Mouse (Mus musculus) C2C12 (cell line): ENCODE measurements around the gene Rimkla. TPM values are rescaled to one million over a fixed set of nuclear protein-coding genes. Genes with fewer than 3 reads are reported as not detected.

Experiments used
- H3K27me3 ChIP-seq: one replicate; pipeline ENCODE4 v1.6.1; 2011; ENCODE audit not compliant: control insufficient read depth, insufficient read depth, insufficient read length
- H3K36me3 ChIP-seq: one replicate; pipeline ENCODE4 v1.6.1; 2011; ENCODE audit not compliant: control insufficient read depth, insufficient read depth
- H3K4me3 ChIP-seq: one replicate; pipeline ENCODE4 v1.5.1; 2011; ENCODE audit warnings: mild to moderate bottlenecking, control low read depth; ENCODE audit not compliant: poor library complexity, insufficient read depth, severe bottlenecking
- H3K79me2 ChIP-seq: one replicate; pipeline ENCODE4 v1.6.1; 2011; ENCODE audit not compliant: control insufficient read depth, insufficient read depth
- H3K79me3 ChIP-seq: one replicate; pipeline ENCODE4 v1.6.1; 2011; ENCODE audit warnings: low read depth, control low read depth
- H3ac ChIP-seq: one replicate; pipeline ENCODE3; 2011; ENCODE audit warnings: low read depth; ENCODE audit not compliant: control insufficient read depth, insufficient read length
- CEBPB ChIP-seq: IDR thresholded peaks from one replicate; pipeline ENCODE4 v1.6.1; 2011; ENCODE audit warnings: low read depth, mild to moderate bottlenecking, control low read depth, moderate library complexity
- CTCF ChIP-seq: IDR thresholded peaks from one replicate; pipeline ENCODE4 v1.5.1; 2011; ENCODE audit not compliant: control insufficient read depth, insufficient read depth, insufficient read length
- FOSL1 ChIP-seq: IDR thresholded peaks from one replicate; pipeline ENCODE4 v1.8.0; 2011; ENCODE audit warnings: mild to moderate bottlenecking, low read length; ENCODE audit not compliant: poor library complexity, insufficient read depth, severe bottlenecking
- MAX ChIP-seq: IDR thresholded peaks from one replicate; pipeline ENCODE4 v1.6.1; 2011; ENCODE audit warnings: mild to moderate bottlenecking, control low read depth
- MYOD1 ChIP-seq: IDR thresholded peaks from one replicate; pipeline ENCODE4 v1.6.1; 2011; ENCODE audit warnings: low read depth; ENCODE audit not compliant: control insufficient read depth, insufficient read length
- MYOG ChIP-seq: IDR thresholded peaks from one replicate; pipeline ENCODE4 v1.6.1; 2011; ENCODE audit not compliant: control insufficient read depth, insufficient read length; ENCODE audit errors: extremely low read depth
- USF1 ChIP-seq: IDR thresholded peaks from one replicate; pipeline ENCODE4 v1.6.1; 2011; ENCODE audit warnings: low read depth, mild to moderate bottlenecking, control low read depth, moderate library complexity
- polyA plus RNA-seq: library from polyadenylated mRNA; unstranded; fragments of >200 nt; fragmentation: generic; extraction: Trizol; gene quantifications from one replicate; pipeline ENCODE4 v1.2.1, GENCODE M21; 2012; ENCODE audit warnings: missing spikeins

Gene Rimkla
- polyA plus RNA-seq, 1 experiment, result not detected

- no peak overlapping the region for H3K4me3 ChIP-seq
- H3K79me2 ChIP-seq, result peaks cover 7% of the 10 kb centered on the region
- TF ChIP-seq FOSL1 (no peak), USF1 (no peak), CEBPB (no peak), MYOD1 (no peak), MAX (no peak), MYOG (no peak), CTCF (no peak)
- no peaks in the 10 kb centered on the region for H3K36me3 ChIP-seq
- no peaks in the 10 kb centered on the region for H3K27me3 ChIP-seq
- H3ac ChIP-seq, result no peak overlapping the region
- H3K79me3 ChIP-seq, result peaks cover under 1% of the 10 kb centered on the region
Observed at GRCm38 (mm10) chr4:119535103-119535502, 42.7 kb upstream of the Rimkla start.

GRCm38 (mm10) chr4:119531813-119532212 is 39.4 kb upstream of the Rimkla start:
- no peaks in the 10 kb centered on the region for H3K36me3 ChIP-seq
- no peaks in the 10 kb centered on the region for H3K27me3 ChIP-seq
- TF ChIP-seq CEBPB (no peak), CTCF (no peak), MYOD1 (no peak), MAX (no peak), USF1 (no peak), FOSL1 (no peak), MYOG (no peak)
- no peaks in the 10 kb centered on the region for H3K79me3 ChIP-seq
- no peak overlapping the region for H3K4me3 ChIP-seq
- no peaks in the 10 kb centered on the region for H3K79me2 ChIP-seq
- no peak overlapping the region for H3ac ChIP-seq

GRCm38 (mm10) chr4:119526329-119526845 is 34.0 kb upstream of the Rimkla start:
- H3K36me3 ChIP-seq, result no peaks in the 10 kb centered on the region
- no peak for TF ChIP-seq MAX
- no peak for TF ChIP-seq USF1
- H3K79me2 ChIP-seq, result no peaks in the 10 kb centered on the region
- H3K79me3 ChIP-seq, result no peaks in the 10 kb centered on the region
- H3K4me3 ChIP-seq, result no peak overlapping the region
- H3ac ChIP-seq, result no peak overlapping the region
- peaks cover 5% of the 10 kb centered on the region for H3K27me3 ChIP-seq

- no peaks in the 10 kb centered on the region for H3K79me3 ChIP-seq
- H3K27me3 ChIP-seq, result peaks cover 9% of the 10 kb centered on the region
- no peak overlapping the region for H3ac ChIP-seq
- H3K36me3 ChIP-seq, result no peaks in the 10 kb centered on the region
- no peaks in the 10 kb centered on the region for H3K79me2 ChIP-seq
- no peak for TF ChIP-seq MYOD1
- no peak for TF ChIP-seq CTCF
- no peak for TF ChIP-seq CEBPB
- TF ChIP-seq MAX, result no peak
- no peak for TF ChIP-seq USF1
- no peak for TF ChIP-seq FOSL1
- TF ChIP-seq MYOG, result no peak
- no peak overlapping the region for H3K4me3 ChIP-seq
Observed at GRCm38 (mm10) chr4:119524466-119524865, 32.0 kb upstream of the Rimkla start.

GRCm38 (mm10) chr4:119524010-119524409 is 31.6 kb upstream of the Rimkla start:
- H3K27me3 ChIP-seq, result peaks cover 9% of the 10 kb centered on the region

GRCm38 (mm10) chr4:119523575-119523974 is 31.1 kb upstream of the Rimkla start:
- Histone ChIP-seq H3K36me3 (no peaks in the 10 kb centered on the region), H3K27me3 (peaks cover 9% of the 10 kb centered on the region)

More at GRCm38 (mm10) chr4:119524010-119524409, 31.6 kb upstream of the Rimkla start:
- TF ChIP-seq MYOD1 (no peak), CTCF (no peak), MAX (no peak), MYOG (no peak), CEBPB (no peak), USF1 (no peak), FOSL1 (no peak)
- no peak overlapping the region for H3ac ChIP-seq
- H3K4me3 ChIP-seq, result no peak overlapping the region
- H3K36me3 ChIP-seq, result no peaks in the 10 kb centered on the region
- H3K79me3 ChIP-seq, result no peaks in the 10 kb centered on the region
- H3K79me2 ChIP-seq, result no peaks in the 10 kb centered on the region

More at GRCm38 (mm10) chr4:119523575-119523974, 31.1 kb upstream of the Rimkla start:
- no peak overlapping the region for H3K4me3 ChIP-seq
- TF ChIP-seq MYOD1 (no peak), MAX (no peak), MYOG (no peak), FOSL1 (no peak), CEBPB (no peak), USF1 (no peak), CTCF (no peak)
- H3ac ChIP-seq, result no peak overlapping the region
- H3K79me3 ChIP-seq, result no peaks in the 10 kb centered on the region
- no peaks in the 10 kb centered on the region for H3K79me2 ChIP-seq
